Mouse (Mus musculus): ENCODE data around the gene Adam21. TPM values are rescaled to one million over a fixed set of nuclear protein-coding genes. Genes with fewer than 3 reads are reported as not detected.
"Not testable (repeated sequence)": the region's sequence is repeated elsewhere in the genome, so short reads cannot be mapped to it uniquely, and the experiment has no call there.

Gene Adam21
- under 1 TPM; 0.21 to 0.51 TPM for total RNA-seq (2021)
- long read RNA-seq, experiment 1: 0 reads
- long read RNA-seq, experiment 2: 0 reads

GRCm38 (mm10) chr12:81568374-81568773 lies at the start of gene Adam21:
Gene Adam21 (minus strand): TSS chr12:81568474.
- DNase-seq (ENCODE audit: low spot score in 2 of 2): no peak

- peak; percentile 53 to 65 for DNase-seq (ENCODE audit: low spot score in 2 of 2)
Measured at GRCm38 (mm10) chr12:81616980-81617379, 48.7 kb upstream of the Adam21 start.

- peak; percentile 27 to 40 for DNase-seq (ENCODE audit: low spot score in 2 of 2)
Measured at GRCm38 (mm10) chr12:81615807-81616206, 47.5 kb upstream of the Adam21 start.

GRCm38 (mm10) chr12:81609445-81609844 lies 41.2 kb upstream of the Adam21 start:
- DNase-seq (ENCODE audit: low spot score in 2 of 2): no peak

GRCm38 (mm10) chr12:81604995-81605784 lies 36.9 kb upstream of the Adam21 start:
- no peak for DNase-seq (ENCODE audit: low spot score in 2 of 2)

GRCm38 (mm10) chr12:81596547-81597262 lies 28.4 kb upstream of the Adam21 start:
- no peak for DNase-seq (ENCODE audit: low spot score in 2 of 2)

- DNase-seq (ENCODE audit: low spot score in 2 of 2): peak; percentile 85 to 90
Measured at GRCm38 (mm10) chr12:81594902-81595671, 26.8 kb upstream of the Adam21 start, which contains the start of gene Med6. Gene Med6 (minus strand): TSS chr12:81595008.

GRCm38 (mm10) chr12:81567931-81568330 lies 343 bp downstream of the Adam21 start:
- DNase-seq (ENCODE audit: low spot score in 2 of 2): no peak

- DNase-seq (ENCODE audit: low spot score in 2 of 2): no peak
Measured at GRCm38 (mm10) chr12:81564173-81564572, 4.1 kb downstream of the Adam21 start.

GRCm38 (mm10) chr12:81549286-81549685 lies 19.0 kb downstream of the Adam21 start:
- DNase-seq (ENCODE audit: low spot score in 2 of 2): no peak

GRCm38 (mm10) chr12:81547163-81547562 lies 21.1 kb downstream of the Adam21 start:
- no peak for DNase-seq (ENCODE audit: low spot score in 2 of 2)

- DNase-seq (ENCODE audit: low spot score in 2 of 2): no peak
Measured at GRCm38 (mm10) chr12:81533029-81533419, 35.2 kb downstream of the Adam21 start.

- DNase-seq (ENCODE audit: low spot score in 2 of 2): peak; percentile 86 to 90
Measured at GRCm38 (mm10) chr12:81532316-81533028, 35.8 kb downstream of the Adam21 start, which contains the start of the genes Gm20498 and Synj2bp. Gene Gm20498 (minus strand): TSS chr12:81532905. Gene Synj2bp (minus strand): TSS chr12:81532911.

GRCm38 (mm10) chr12:81530587-81530986 lies 37.7 kb downstream of the Adam21 start:
- not testable (repeated sequence) for DNase-seq (ENCODE audit: low spot score in 2 of 2)

Other genes with a start within 250 kb of the Adam21 start
- 10 to 100 TPM; 24.4 to 25.4 TPM for gene Slc8a3, start 235.3 kb downstream of the Adam21 start, total RNA-seq (2021)
- 1 to 10 TPM; 1.5 to 1.6 TPM for gene Gm4787, start 189.0 kb downstream of the Adam21 start, total RNA-seq (2021)
- 1 to 10 TPM; 2.1 to 2.5 TPM for gene Adam4, start 146.5 kb downstream of the Adam21 start, total RNA-seq (2021)
- 10 to 100 TPM; 36.6 to 50.7 TPM for gene Cox16, start 83.3 kb downstream of the Adam21 start, total RNA-seq (2021)
- gene Gm20498, start 35.6 kb downstream of the Adam21 start, total RNA-seq (2021): 10 to 100 TPM; 36.7 to 53.7 TPM
- gene Synj2bp, start 35.6 kb downstream of the Adam21 start, total RNA-seq (2021): 10 to 100 TPM; 34.8 to 37.7 TPM
- gene Med6, start 26.5 kb upstream of the Adam21 start, total RNA-seq (2021): 10 to 100 TPM; 28.7 to 29.2 TPM
- 10 to 100 TPM; 49.1 to 52.8 TPM for gene Ttc9, start 62.8 kb upstream of the Adam21 start, total RNA-seq (2021)
- 10 to 100 TPM; 57.3 to 57.4 TPM for gene Map3k9, start 212.7 kb upstream of the Adam21 start, total RNA-seq (2021)

All from left cerebral cortex, adult 18-20 months (tissue).